Mouse (Mus musculus): ENCODE measurements around the gene Lyve1. TPM values are rescaled to one million over a fixed set of nuclear protein-coding genes. Genes with fewer than 3 reads are reported as not detected.

Gene Lyve1
- total RNA-seq (2023), result 1 to 10 TPM; 3.9 to 4.3 TPM

GRCm38 (mm10) chr7:110862751-110863289, at the start of gene Lyve1:
Gene Lyve1, minus strand, starts transcription at chr7:110863239.

GRCm38 (mm10) chr7:110843916-110844874, 18.8 kb downstream of the Lyve1 start, which contains the start of gene Rnf141:
Gene Rnf141, minus strand, starts transcription at chr7:110844457.

Other genes starting within 250 kb of the Lyve1 start
- 1 to 10 TPM; 2.2 to 2.3 TPM for gene Sbf2, start 248.3 kb downstream of the Lyve1 start, total RNA-seq (2023)
- gene Adm, start 235.6 kb downstream of the Lyve1 start, total RNA-seq (2023), result under 1 TPM in 1 of 2 experiments, not detected in 1; 0.29 TPM
- gene Ampd3, start 95.0 kb downstream of the Lyve1 start, total RNA-seq (2023), result 100 to 1,000 TPM; 125 to 137 TPM
- 10 to 100 TPM; 71.5 to 80.1 TPM for gene Rnf141, start 18.8 kb downstream of the Lyve1 start, total RNA-seq (2023)
- gene Mrvi1, start 119.2 kb upstream of the Lyve1 start, total RNA-seq (2023), result 1 to 10 TPM in 1 of 2 experiments, under 1 TPM in 1; 0.97 to 2.2 TPM
- gene Ctr9, start 165.7 kb upstream of the Lyve1 start, total RNA-seq (2023), result 10 to 100 TPM; 36.2 to 37.9 TPM
- 100 to 1,000 TPM; 848 to 878 TPM for gene Eif4g2, start 219.8 kb upstream of the Lyve1 start, total RNA-seq (2023)

Measured in neutrophil, adult 83 days (primary cell).